Mouse (Mus musculus) neural tube, embryonic 11.5 days (tissue): ENCODE results near the gene Ccdc50. TPM values are rescaled to one million over a fixed set of nuclear protein-coding genes. Genes with fewer than 3 reads are reported as not detected.

Experiments used
- ATAC-seq: fragments of 200-750 bp; cut with Nextera tagmentation; 2 replicates; pipeline ENCODE4 v1.8.0; 2017; ENCODE audit warnings: moderate number of reproducible peaks, mild to moderate bottlenecking, moderate TSS enrichment, moderate library complexity; ENCODE audit not compliant: insufficient read depth, low FRiP score, low TSS enrichment
- DNase-seq: peaks from one replicate; pipeline ENCODE4 v3.0.0-alpha.2; 2015; ENCODE audit warnings: low spot score
- H3K27ac ChIP-seq: fragments of 300-500 bp; sonication (generic); 2 replicates; pipeline ENCODE4 v1.5.1; 2014; ENCODE audit warnings: low read depth, mild to moderate bottlenecking, low read length
- H3K27me3 ChIP-seq: fragments of 300-500 bp; sonication (generic); 2 replicates; pipeline ENCODE4 v1.6.1; 2014; ENCODE audit warnings: mild to moderate bottlenecking, low read length, mixed read lengths; ENCODE audit not compliant: control insufficient read depth, insufficient read depth
- H3K36me3 ChIP-seq: fragments of 300-500 bp; sonication (generic); 2 replicates; pipeline ENCODE4 v1.6.1; 2014; ENCODE audit warnings: mild to moderate bottlenecking, low read length, moderate library complexity, mixed read lengths; ENCODE audit not compliant: control insufficient read depth, insufficient read depth
- H3K4me1 ChIP-seq: fragments of 300-500 bp; sonication (generic); 2 replicates; pipeline ENCODE4 v1.6.1; 2014; ENCODE audit warnings: low read length, mixed read lengths; ENCODE audit not compliant: control insufficient read depth, insufficient read depth
- H3K4me2 ChIP-seq: fragments of 300-500 bp; sonication (generic); 2 replicates; pipeline ENCODE4 v1.6.1; 2014; ENCODE audit warnings: low read depth, mild to moderate bottlenecking, moderate library complexity
- H3K4me3 ChIP-seq: fragments of 300-500 bp; sonication (generic); 2 replicates; pipeline ENCODE4 v1.5.1; 2014; ENCODE audit warnings: low read depth, low read length
- H3K9ac ChIP-seq: fragments of 300-500 bp; sonication (generic); 2 replicates; pipeline ENCODE4 v1.6.1; 2014; ENCODE audit warnings: mild to moderate bottlenecking, low read length
- H3K9me3 ChIP-seq: fragments of 300-500 bp; sonication (generic); 2 replicates; pipeline ENCODE4 v1.6.1; 2016; ENCODE audit warnings: low read length; ENCODE audit not compliant: control insufficient read depth
- WGBS: fragments of 180-500 bp; shearing (Covaris S2); extraction: QIAGEN DNeasy Blood & Tissue Kit; methylation state at CpG from one replicate; pipeline ENCODE4 v1.1.7; 2014; 5-methylcytosine and 5-hydroxymethylcytosine counted together
- polyA plus RNA-seq: library from polyadenylated mRNA; unstranded; fragments of >200 nt; fragmentation: Nextera tagmentation; extraction: Ambion mirVana; gene quantifications from 2 replicates; pipeline ENCODE4 v1.2.1, GENCODE M21; 2014

Ccdc50 gene
- polyA plus RNA-seq, 1 experiment from 2014 or later: 71.2 TPM

- H3K4me1 ChIP-seq: peaks cover 10% of the 10 kb centered on the region
- peak overlapping the region; percentile 96 for H3K9ac ChIP-seq
- 31% methylated on average over 7 of the region's 7 CpGs for WGBS
- no peaks in the 10 kb centered on the region for H3K9me3 ChIP-seq
- DNase-seq (peak; percentile 14), ATAC-seq (peak; percentile 5)
- H3K27ac ChIP-seq: peak overlapping the region; percentile 96
- no peaks in the 10 kb centered on the region for H3K36me3 ChIP-seq
- H3K4me2 ChIP-seq: peak overlapping the region; percentile 70
- H3K4me3 ChIP-seq: peak overlapping the region; percentile 91
- no peaks in the 10 kb centered on the region for H3K27me3 ChIP-seq
Measured at GRCm38 (mm10) chr16:27389534-27390282, 1.0 kb downstream of the Ccdc50 start.

GRCm38 (mm10) chr16:27390306-27390705 lies 1.6 kb downstream of the Ccdc50 start:
- Histone ChIP-seq H3K4me3 (peak overlapping the region; percentile 91), H3K27ac (no peak overlapping the region), H3K4me1 (peaks cover 10% of the 10 kb centered on the region), H3K36me3 (no peaks in the 10 kb centered on the region), H3K9ac (peak overlapping the region; percentile 96; the same call in 1 of the 2 replicates), H3K9me3 (no peaks in the 10 kb centered on the region), H3K27me3 (no peaks in the 10 kb centered on the region), H3K4me2 (peak overlapping the region; percentile 70)
- WGBS: 89% methylated on average over 4 of the region's 4 CpGs
- DNase-seq (no peak), ATAC-seq (no peak)

GRCm38 (mm10) chr16:27391845-27392244 lies 3.2 kb downstream of the Ccdc50 start:
- Histone ChIP-seq H3K27me3 (no peaks in the 10 kb centered on the region), H3K4me2 (no peak overlapping the region), H3K9me3 (no peaks in the 10 kb centered on the region), H3K27ac (no peak overlapping the region), H3K36me3 (no peaks in the 10 kb centered on the region), H3K9ac (no peak overlapping the region), H3K4me1 (peaks cover 10% of the 10 kb centered on the region), H3K4me3 (no peak overlapping the region)
- WGBS: 85% methylated on average over 2 of the region's 2 CpGs
- ATAC-seq (no peak), DNase-seq (no peak)

- Histone ChIP-seq H3K4me2 (no peak overlapping the region), H3K9ac (no peak overlapping the region), H3K9me3 (no peaks in the 10 kb centered on the region), H3K4me1 (peaks cover 5% of the 10 kb centered on the region), H3K27ac (no peak overlapping the region), H3K36me3 (no peaks in the 10 kb centered on the region), H3K27me3 (no peaks in the 10 kb centered on the region), H3K4me3 (no peak overlapping the region)
- ATAC-seq: no peak
- 91% methylated on average over 4 of the region's 4 CpGs for WGBS
- no peak for DNase-seq
Measured at GRCm38 (mm10) chr16:27395251-27396037, 6.8 kb downstream of the Ccdc50 start.

GRCm38 (mm10) chr16:27396951-27397350 lies 8.3 kb downstream of the Ccdc50 start:
- H3K27me3 ChIP-seq: no peaks in the 10 kb centered on the region
- DNase-seq (no peak), ATAC-seq (no peak)
- H3K4me1 ChIP-seq: no peaks in the 10 kb centered on the region
- no peaks in the 10 kb centered on the region for H3K9me3 ChIP-seq
- WGBS: 97% methylated on average over 1 of the region's 1 CpGs
- no peak overlapping the region for H3K4me3 ChIP-seq
- no peak overlapping the region for H3K27ac ChIP-seq
- no peak overlapping the region for H3K4me2 ChIP-seq
- H3K9ac ChIP-seq: no peak overlapping the region
- no peaks in the 10 kb centered on the region for H3K36me3 ChIP-seq

- ATAC-seq (no peak), DNase-seq (no peak)
- Histone ChIP-seq H3K9me3 (no peaks in the 10 kb centered on the region), H3K27ac (no peak overlapping the region), H3K9ac (no peak overlapping the region), H3K4me2 (no peak overlapping the region), H3K4me3 (no peak overlapping the region), H3K4me1 (no peaks in the 10 kb centered on the region), H3K36me3 (no peaks in the 10 kb centered on the region), H3K27me3 (no peaks in the 10 kb centered on the region)
- over 99% methylated on average over 3 of the region's 3 CpGs for WGBS
Measured at GRCm38 (mm10) chr16:27399026-27399718, 10.5 kb downstream of the Ccdc50 start.

GRCm38 (mm10) chr16:27399719-27400253 lies 11.1 kb downstream of the Ccdc50 start:
- H3K9ac ChIP-seq: no peak overlapping the region
- no peak for ATAC-seq
- no peak overlapping the region for H3K4me2 ChIP-seq
- no peaks in the 10 kb centered on the region for H3K9me3 ChIP-seq
- no peaks in the 10 kb centered on the region for H3K27me3 ChIP-seq
- no peaks in the 10 kb centered on the region for H3K4me1 ChIP-seq
- WGBS: 90% methylated on average over 6 of the region's 6 CpGs
- no peaks in the 10 kb centered on the region for H3K36me3 ChIP-seq
- DNase-seq: no peak
- H3K27ac ChIP-seq: no peak overlapping the region
- no peak overlapping the region for H3K4me3 ChIP-seq

- no peaks in the 10 kb centered on the region for H3K9me3 ChIP-seq
- H3K9ac ChIP-seq: no peak overlapping the region
- H3K27me3 ChIP-seq: no peaks in the 10 kb centered on the region
- H3K36me3 ChIP-seq: no peaks in the 10 kb centered on the region
- no peak overlapping the region for H3K27ac ChIP-seq
- H3K4me3 ChIP-seq: no peak overlapping the region
- WGBS: 89% methylated on average over 2 of the region's 2 CpGs
- ATAC-seq (no peak), DNase-seq (no peak)
- H3K4me1 ChIP-seq: no peaks in the 10 kb centered on the region
- H3K4me2 ChIP-seq: no peak overlapping the region
Measured at GRCm38 (mm10) chr16:27401579-27401978, 12.9 kb downstream of the Ccdc50 start.
